Mouse (Mus musculus): ENCODE data around the gene Tatdn2.

Tatdn2 gene

GRCm38 (mm10) chr6:113696582-113697221, at the start of gene Tatdn2:
Gene Tatdn2, plus strand, starts transcription at chr6:113697050.
- peak; percentile 93 to 97 for DNase-seq (ENCODE audit: low spot score in 2 of 2)

GRCm38 (mm10) chr6:113649346-113650196, 47.3 kb upstream of the Tatdn2 start:
- no peak for DNase-seq (ENCODE audit: low spot score in 2 of 2)

DNA sequence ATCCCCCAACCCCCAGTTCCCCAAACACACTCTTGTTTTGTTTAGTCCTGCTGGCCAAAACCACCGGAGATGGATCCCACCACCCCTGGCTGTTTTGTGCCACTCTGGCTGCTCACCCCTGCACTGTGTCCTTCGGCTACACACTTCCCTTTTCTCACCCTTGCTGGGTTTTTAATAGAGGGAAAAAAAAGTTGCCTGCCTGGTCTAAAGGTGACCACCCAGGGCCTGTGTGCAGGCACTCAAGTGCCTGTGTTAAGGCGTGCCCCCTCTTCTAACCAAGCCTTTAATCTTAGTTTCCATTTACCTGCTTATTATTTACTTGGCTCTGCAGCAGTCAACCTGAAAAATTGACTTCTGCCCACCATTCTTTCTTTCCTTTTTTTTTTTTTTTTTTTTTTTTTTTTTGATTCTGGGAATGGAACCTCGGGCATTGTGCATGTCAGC, 46.6 kb upstream of the Tatdn2 start:
- DNase-seq (ENCODE audit: low spot score in 2 of 2): no peak

DNA sequence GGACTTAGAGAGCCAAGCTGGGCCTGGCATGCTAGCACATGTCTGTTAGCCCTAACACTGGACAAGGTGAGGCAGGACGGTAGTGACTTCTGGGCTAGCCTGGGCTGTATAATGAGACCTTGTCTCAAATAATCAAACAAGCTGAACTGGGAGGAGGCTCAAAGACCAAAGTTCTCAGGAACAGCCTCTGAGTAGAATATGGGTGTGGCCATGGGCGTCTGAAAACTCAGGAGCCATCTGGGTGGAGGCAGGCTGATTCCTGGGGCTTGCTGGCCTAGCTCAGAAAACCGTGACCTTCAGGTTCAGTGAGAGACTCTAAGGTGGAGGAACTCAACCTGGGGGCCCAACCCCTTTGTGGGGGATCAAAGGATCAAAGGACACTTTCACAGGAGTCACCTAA, 45.2 kb upstream of the Tatdn2 start:
- no peak for DNase-seq (ENCODE audit: low spot score in 2 of 2)

GRCm38 (mm10) chr6:113653551-113653950, 43.3 kb upstream of the Tatdn2 start:
- DNase-seq (ENCODE audit: low spot score in 2 of 2): no peak

- no peak for DNase-seq (ENCODE audit: low spot score in 2 of 2)
Observed at GRCm38 (mm10) chr6:113654102-113654501, 42.7 kb upstream of the Tatdn2 start.

GRCm38 (mm10) chr6:113654753-113655397, 42.0 kb upstream of the Tatdn2 start:
- DNase-seq (ENCODE audit: low spot score in 2 of 2): no peak

- no peak for DNase-seq (ENCODE audit: low spot score in 2 of 2)
Observed at GRCm38 (mm10) chr6:113655475-113655874, 41.4 kb upstream of the Tatdn2 start.

DNA sequence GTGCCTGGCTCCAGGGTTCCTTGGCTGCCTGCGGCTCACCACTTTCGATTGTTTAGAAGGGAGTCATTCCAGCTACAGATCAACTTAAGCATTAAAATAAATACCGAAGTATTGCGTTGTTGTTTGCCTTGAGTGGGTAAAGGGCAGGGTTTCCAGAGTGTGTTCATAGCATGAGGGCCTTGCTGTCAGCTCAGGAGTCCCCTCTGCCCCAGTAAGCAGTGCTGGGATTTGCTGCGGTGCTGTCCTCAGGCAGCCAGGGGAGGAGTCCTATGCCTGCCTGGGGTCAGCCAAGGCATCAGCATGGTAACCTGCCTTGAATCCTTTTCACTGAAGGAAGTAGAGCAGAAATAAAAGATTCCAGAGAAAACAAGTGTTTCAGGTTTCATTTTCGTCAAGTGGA, 40.0 kb upstream of the Tatdn2 start:
- no peak for DNase-seq (ENCODE audit: low spot score in 2 of 2)

GRCm38 (mm10) chr6:113658226-113658625, 38.6 kb upstream of the Tatdn2 start:
- DNase-seq (ENCODE audit: low spot score in 2 of 2): no peak

DNA sequence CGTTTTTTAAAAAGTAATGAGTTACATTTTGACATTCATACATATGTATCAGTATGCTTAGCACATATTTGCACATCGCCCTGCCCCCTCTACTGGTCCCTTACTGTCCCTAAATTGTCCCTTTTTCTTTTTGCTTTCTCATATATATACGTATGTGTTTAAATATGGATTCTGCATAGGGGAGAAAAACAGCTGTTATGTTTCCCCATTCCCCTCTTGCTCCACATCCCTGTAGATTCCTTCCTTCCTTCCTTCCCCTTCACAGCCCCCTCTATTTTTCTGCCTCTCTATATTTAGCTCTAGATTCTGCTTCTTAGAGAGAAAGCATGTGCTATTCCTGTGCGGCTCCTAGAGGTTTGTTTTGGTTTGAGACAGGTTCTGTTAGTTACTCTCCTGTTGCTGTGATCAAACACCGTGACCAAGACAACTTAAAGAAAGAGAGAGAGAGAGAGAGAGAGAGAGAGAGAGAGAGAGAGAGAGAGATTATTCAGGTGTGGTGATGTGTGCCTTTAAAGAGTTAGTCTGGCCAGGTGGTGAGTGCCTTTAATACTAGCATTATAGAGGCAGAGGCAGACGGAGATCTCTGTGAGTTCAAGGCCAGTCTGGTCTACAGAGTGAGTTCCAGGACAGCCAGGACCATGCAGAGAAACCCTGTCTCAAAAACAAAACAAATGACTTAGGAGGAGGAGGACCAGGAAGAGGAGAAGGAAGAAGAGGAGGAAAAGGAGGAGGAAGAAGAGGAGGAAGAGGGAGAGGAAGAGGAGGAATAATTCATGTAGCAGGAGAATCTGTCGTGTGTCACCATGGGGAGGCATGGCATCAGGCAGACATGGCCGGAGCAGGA, 37.0 kb upstream of the Tatdn2 start:
- no peak for DNase-seq (ENCODE audit: low spot score in 2 of 2)

DNA sequence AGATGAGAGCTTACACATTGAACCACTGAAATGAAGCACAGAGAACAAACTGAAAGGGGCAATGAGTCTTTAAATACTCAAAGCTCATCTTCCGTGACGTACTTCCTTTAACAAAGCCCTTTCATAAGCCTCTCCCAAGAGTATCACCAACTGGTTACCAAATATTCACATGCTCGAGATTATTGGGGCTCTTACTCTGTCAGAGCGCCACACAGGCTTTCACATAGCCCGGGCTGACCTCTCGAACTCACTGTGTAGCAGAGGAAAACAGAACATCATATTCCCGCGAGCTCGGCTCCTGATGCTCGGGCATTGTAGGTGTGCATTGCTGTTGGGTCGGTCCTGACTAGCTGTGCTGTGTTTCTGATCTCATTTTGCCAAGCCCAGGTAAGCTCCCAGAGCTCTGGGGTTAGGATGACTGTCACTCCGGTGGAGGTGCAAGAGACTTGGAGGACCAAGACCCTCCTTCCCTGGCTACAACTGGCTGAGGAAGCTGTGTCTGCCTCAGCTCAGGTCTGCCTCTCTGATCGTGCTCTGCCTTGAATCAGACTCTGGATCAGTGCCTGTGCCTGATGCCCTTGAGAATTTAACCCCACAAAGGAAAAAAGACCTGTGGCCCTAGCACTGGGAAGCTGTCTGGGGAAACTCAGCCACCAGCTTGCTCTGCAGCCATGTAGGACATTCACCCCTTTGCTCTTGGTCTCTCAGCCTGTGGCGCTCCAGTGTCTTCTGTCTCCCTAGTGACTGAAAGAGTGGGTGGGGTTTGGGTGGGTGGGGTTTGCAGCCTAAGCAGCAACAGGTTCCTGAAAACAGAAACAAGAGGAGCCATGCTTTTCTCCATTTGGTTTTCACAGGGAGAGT, 36.1 kb upstream of the Tatdn2 start:
- peak in 1 of 2 experiments; percentile 43 for DNase-seq (ENCODE audit: low spot score in 2 of 2)

GRCm38 (mm10) chr6:113661353-113662241, 35.3 kb upstream of the Tatdn2 start:
- peak; percentile 36 to 64 for DNase-seq (ENCODE audit: low spot score in 2 of 2)

DNA sequence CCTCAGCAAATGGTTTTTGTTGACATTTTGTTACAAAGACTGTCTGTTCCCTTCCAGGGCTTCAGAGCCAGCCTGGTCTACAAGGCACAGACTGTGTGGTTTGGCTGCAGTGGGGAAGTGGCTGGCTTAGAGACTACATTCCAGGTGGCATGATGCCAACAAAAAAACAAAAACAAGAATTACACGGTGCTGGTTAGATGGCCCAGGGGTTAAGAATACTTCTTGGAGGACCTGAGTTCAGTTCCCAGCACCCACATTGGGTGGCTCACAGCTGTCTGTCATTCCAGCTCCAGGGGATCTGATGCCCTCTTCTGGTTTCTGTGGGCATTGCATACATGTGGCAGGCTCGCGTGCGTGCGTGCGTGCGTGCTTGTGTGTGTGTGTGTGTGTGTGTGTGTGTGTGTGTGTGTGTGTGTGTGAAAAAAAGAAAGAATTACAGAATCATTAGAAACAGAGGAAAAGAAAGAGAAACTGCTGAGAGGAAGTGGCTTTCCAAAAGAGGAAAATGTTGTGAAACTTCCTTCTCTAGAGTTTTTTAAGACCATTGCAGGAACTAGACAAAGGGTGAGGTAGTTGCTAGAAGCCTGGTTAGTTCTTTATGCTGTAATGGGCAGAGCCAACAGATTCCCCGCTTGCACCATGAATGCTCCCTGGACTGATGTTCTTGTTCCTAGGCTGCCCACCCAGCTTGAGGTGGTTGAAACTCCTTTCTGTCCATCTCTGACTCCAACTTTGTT, 33.7 kb upstream of the Tatdn2 start:
- no peak for DNase-seq (ENCODE audit: low spot score in 2 of 2)

DNA sequence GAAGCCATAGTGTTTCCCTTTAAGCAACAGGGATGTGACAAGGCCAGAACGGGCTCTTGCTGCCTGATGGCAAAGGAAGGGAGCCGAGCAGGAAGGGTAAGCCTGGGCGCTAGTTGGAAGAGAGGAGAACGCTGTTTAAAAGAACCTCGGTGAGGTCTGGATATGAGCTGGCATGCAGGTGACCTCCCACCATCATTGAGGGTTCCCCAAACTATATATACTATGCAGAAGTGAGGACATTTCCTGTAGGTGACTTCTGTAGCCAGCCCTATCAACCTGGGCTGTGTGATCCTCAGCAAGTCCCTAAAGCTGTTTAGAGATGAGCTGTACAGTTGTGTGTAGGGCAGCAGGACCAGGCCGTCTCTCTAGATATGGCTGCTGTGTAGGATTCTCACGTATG, 32.5 kb upstream of the Tatdn2 start:
- no peak for DNase-seq (ENCODE audit: low spot score in 2 of 2)

DNA sequence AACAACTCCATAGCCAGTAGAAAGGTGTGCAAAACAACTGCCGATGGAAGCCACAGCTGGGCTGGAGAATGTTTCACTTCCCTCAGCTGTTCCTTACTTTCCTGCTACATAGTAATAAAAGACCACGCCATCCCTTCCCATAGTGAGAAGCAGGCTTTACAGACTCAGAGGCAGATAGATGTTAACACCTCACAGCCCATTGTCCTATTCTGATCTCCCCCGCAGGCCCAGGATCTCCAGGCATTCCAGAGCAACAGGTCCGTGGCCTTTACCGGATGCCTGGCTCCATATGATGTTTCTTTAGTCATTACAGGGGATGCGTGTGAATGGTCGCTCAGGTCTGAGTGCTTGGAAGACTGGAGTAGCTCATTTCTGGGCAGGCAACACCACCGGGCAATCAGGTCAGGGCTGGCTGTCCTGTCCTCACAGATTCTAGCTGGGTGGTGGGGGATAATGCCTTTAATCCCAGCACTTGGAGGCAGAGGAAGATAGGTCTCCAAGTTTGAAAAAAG, 29.2 kb upstream of the Tatdn2 start:
- no peak for DNase-seq (ENCODE audit: low spot score in 2 of 2)

- DNase-seq (ENCODE audit: low spot score in 2 of 2): peak; percentile 31 to 47
Observed at GRCm38 (mm10) chr6:113668287-113669154, 28.3 kb upstream of the Tatdn2 start.

DNA sequence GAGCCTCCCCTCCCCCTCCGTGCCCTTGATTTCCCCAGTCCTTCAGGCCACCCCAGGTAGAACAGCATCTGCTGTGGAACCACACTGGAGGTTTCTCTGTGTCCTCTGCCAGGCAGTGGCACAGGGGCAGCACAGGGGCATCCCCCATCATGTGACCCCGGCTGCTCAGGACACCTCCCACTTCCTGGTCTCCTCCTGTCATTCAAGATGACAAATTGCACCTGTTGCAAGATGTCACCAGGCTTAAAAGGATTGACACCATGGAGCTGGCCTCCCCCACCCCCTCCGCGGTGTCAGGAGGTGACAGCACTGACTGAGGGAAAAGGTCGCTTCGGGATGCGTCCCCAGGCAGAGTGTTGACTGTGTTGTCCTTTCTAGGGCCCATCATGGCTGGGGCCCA, 27.0 kb upstream of the Tatdn2 start:
- peak in 1 of 2 experiments; percentile 55 for DNase-seq (ENCODE audit: low spot score in 2 of 2)
